Comparison of ENCODE assay signal across 15 mouse cellular contexts in the genomic region with DNA sequence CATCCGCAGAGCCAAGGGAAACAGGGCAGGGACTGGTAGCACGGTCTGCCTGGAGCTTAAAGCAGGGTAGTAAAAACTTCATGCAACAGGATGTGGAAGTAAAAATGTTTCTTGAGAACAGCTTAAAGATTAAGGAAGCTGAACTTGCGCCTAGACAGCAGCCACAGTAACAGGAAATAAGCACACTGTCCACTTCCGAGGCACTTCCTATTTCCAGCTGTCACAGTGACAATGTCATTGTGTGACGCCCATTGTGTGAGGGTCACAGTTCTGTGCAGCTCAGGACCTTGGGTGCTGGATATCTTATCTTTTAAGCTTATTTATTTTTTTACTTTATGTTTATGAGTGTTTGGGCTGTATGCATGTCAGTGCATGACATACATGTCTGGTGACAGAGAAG.
A peak's percentile ranks its signal among the peaks of the same experiment; 100 is the strongest.
DNase-seq lines count a peak whose midpoint lies in the region; ATAC-seq and TF ChIP-seq lines count a peak whose summit lies in the region.
"Had no signal": no experiment of that assay in that cellular context is flagged by ENCODE, and none has a peak within 500 bp of the region (broad histone marks: within the 10 kb centered on the region; RNA-seq: fewer than 3 reads in every experiment).

No protein-coding gene starts in this region.

- H3K27me3 ChIP-seq in liver, embryonic 13.5 days = no peaks in the 10 kb centered on the region
- no peaks in the 10 kb centered on the region for H3K27me3 ChIP-seq in liver, embryonic 11.5 days (replicated peaks; ENCODE audit: control insufficient read depth, insufficient read depth, low read length)
- H3K27me3 ChIP-seq: hindbrain, embryonic 12.5 days; kidney, embryonic 15.5 days; liver, embryonic 15.5 days had no signal

- peak; percentile 96 for DNase-seq in heart, adult 11 months
- no peak for DNase-seq in heart, postnatal 4 days
- no peak for DNase-seq in liver, embryonic 13.5 days
- DNase-seq in liver, embryonic 11.5 days (ENCODE audit: low spot score) = no peak
- DNase-seq in T-cell, adult 2 months (ENCODE audit: low spot score) = peak; percentile 34
- no peak for DNase-seq in layer of hippocampus, adult 2 months (ENCODE audit: low spot score in 2 of 2)
- no peak for DNase-seq in cerebellum, adult 9-11 months
- DNase-seq: cerebellum, adult 8-10 months; thymus, adult 18-20 months had no signal

- no peaks in the 10 kb centered on the region for H3K9me3 ChIP-seq in liver, embryonic 13.5 days (replicated peaks)
- H3K9me3 ChIP-seq in liver, embryonic 11.5 days (ENCODE audit: control insufficient read depth, low read length) = no peaks in the 10 kb centered on the region
- H3K9me3 ChIP-seq: embryonic facial prominence, embryonic 10.5 days; hindbrain, embryonic 12.5 days; kidney, embryonic 15.5 days; liver, embryonic 15.5 days had no signal

- H3K4me1 ChIP-seq in liver, embryonic 13.5 days (replicated peaks) = peaks cover 6% of the 10 kb centered on the region
- H3K4me1 ChIP-seq in liver, embryonic 11.5 days (replicated peaks; ENCODE audit: control insufficient read depth, insufficient read depth, low read length) = no peaks in the 10 kb centered on the region; the same call in 1 of the 2 replicates

- H3K4me3 ChIP-seq in liver, embryonic 13.5 days (replicated peaks) = no peak overlapping the region
- H3K4me3 ChIP-seq in liver, embryonic 11.5 days (ENCODE audit: low read depth, low read length) = no peak overlapping the region
- H3K4me3 ChIP-seq in layer of hippocampus, adult 2 months = no peak overlapping the region
- H3K4me3 ChIP-seq: embryonic facial prominence, embryonic 10.5 days; hindbrain, embryonic 12.5 days; kidney, embryonic 15.5 days; liver, embryonic 15.5 days; myocyte had no signal

- H3K27ac ChIP-seq in liver, embryonic 13.5 days = no peak overlapping the region
- no peak overlapping the region for H3K27ac ChIP-seq in liver, embryonic 11.5 days (ENCODE audit: low read depth, low read length)
- H3K27ac ChIP-seq in layer of hippocampus, adult 2 months = no peak overlapping the region
- H3K27ac ChIP-seq: embryonic facial prominence, embryonic 10.5 days; hindbrain, embryonic 12.5 days; kidney, embryonic 15.5 days; liver, embryonic 15.5 days had no signal

- no peak overlapping the region for H3K9ac ChIP-seq in liver, embryonic 13.5 days
- H3K9ac ChIP-seq in liver, embryonic 11.5 days (ENCODE audit: low read depth, low read length) = no peak overlapping the region
- H3K9ac ChIP-seq: hindbrain, embryonic 12.5 days; kidney, embryonic 15.5 days; liver, embryonic 15.5 days had no signal

- ATAC-seq in liver, embryonic 13.5 days (ENCODE audit: low read depth) = peak; percentile 29; the same call in 1 of the 2 replicates
- no peak; the same call in 1 of the 2 replicates for ATAC-seq in liver, embryonic 11.5 days (replicated peaks; ENCODE audit: low FRiP score)
- peak; percentile 97 for ATAC-seq in megakaryocyte, adult 5-6 weeks (ENCODE audit: poor library complexity, severe bottlenecking)

- no peak for TF ChIP-seq CTCF in layer of hippocampus, adult 2 months (conservative IDR thresholded peaks at IDR 0.05)

- H3K36me3 ChIP-seq in liver, embryonic 13.5 days = no peaks in the 10 kb centered on the region
- no peaks in the 10 kb centered on the region for H3K36me3 ChIP-seq in liver, embryonic 11.5 days (ENCODE audit: control insufficient read depth, insufficient read depth, low read length)
- H3K36me3 ChIP-seq: embryonic facial prominence, embryonic 10.5 days; hindbrain, embryonic 12.5 days; kidney, embryonic 15.5 days; liver, embryonic 15.5 days had no signal

- WGBS in liver, embryonic 13.5 days (ENCODE audit: insufficient replicate concordance) = 57% methylated on average over 5 of the region's 5 CpGs
- WGBS in liver, embryonic 11.5 days = 68% methylated on average over 5 of the region's 5 CpGs

- H3K4me2 ChIP-seq in liver, embryonic 13.5 days = no peak overlapping the region
- H3K4me2 ChIP-seq in liver, embryonic 11.5 days = no peak overlapping the region
- H3K4me2 ChIP-seq: hindbrain, embryonic 12.5 days; kidney, embryonic 15.5 days; liver, embryonic 15.5 days had no signal

Comparison
In these comparisons a context has a peak if more than half of its experiments do, and no peak if none do; other contexts are left out.
1. DNase-seq: peak in heart, adult 11 months (single experiment) and T-cell, adult 2 months (single experiment); none in heart, postnatal 4 days (single experiment), liver, embryonic 13.5 days (single experiment), liver, embryonic 11.5 days (single experiment), layer of hippocampus, adult 2 months (0 of 2) and cerebellum, adult 9-11 months (single experiment).